Comparison of ENCODE assay signal across 17 mouse cellular contexts in genomic region chr7:141519795-141520194, GRCm38 (mm10).
"Had no signal": no experiment of that assay in that cellular context is flagged by ENCODE, and none has a peak within 500 bp of the region (broad histone marks: within the 10 kb centered on the region; RNA-seq: fewer than 3 reads in every experiment).

No protein-coding gene starts in this region.

- H3K9ac ChIP-seq: kidney, embryonic 15.5 days; limb, embryonic 12.5 days; limb, embryonic 15.5 days; neural tube, embryonic 12.5 days; neural tube, embryonic 15.5 days had no signal

- H3K27me3 ChIP-seq: kidney, embryonic 15.5 days; limb, embryonic 12.5 days; limb, embryonic 15.5 days; liver, embryonic 12.5 days; neural tube, embryonic 12.5 days; neural tube, embryonic 15.5 days had no signal

- H3K4me3 ChIP-seq: kidney, embryonic 15.5 days; limb, embryonic 12.5 days; limb, embryonic 15.5 days; liver, embryonic 12.5 days; neural tube, embryonic 12.5 days; neural tube, embryonic 15.5 days had no signal

- H3K4me2 ChIP-seq: kidney, embryonic 15.5 days; limb, embryonic 12.5 days; limb, embryonic 15.5 days; midbrain, embryonic 11.5 days; neural tube, embryonic 12.5 days; neural tube, embryonic 15.5 days had no signal

- H3K27ac ChIP-seq: kidney, embryonic 15.5 days; limb, embryonic 12.5 days; limb, embryonic 15.5 days; neural tube, embryonic 12.5 days; neural tube, embryonic 15.5 days had no signal

- H3K9me3 ChIP-seq: kidney, embryonic 15.5 days; limb, embryonic 12.5 days; limb, embryonic 15.5 days; liver, embryonic 12.5 days; neural tube, embryonic 12.5 days; neural tube, embryonic 15.5 days had no signal

- H3K4me1 ChIP-seq: limb, embryonic 12.5 days; limb, embryonic 15.5 days had no signal

- DNase-seq: kidney, adult 8-10 months; kidney, postnatal 10 days; kidney, postnatal 36 days; left cerebral cortex, postnatal 4 days; lung, adult 2 months; lung, postnatal 14 days; lung, postnatal 4 days; midbrain, embryonic 14.5 days; thymus, adult 18-20 months; thymus, postnatal 36 days had no signal
